Comparison of ENCODE assay signal across 8 mouse cellular contexts in the genomic region with DNA sequence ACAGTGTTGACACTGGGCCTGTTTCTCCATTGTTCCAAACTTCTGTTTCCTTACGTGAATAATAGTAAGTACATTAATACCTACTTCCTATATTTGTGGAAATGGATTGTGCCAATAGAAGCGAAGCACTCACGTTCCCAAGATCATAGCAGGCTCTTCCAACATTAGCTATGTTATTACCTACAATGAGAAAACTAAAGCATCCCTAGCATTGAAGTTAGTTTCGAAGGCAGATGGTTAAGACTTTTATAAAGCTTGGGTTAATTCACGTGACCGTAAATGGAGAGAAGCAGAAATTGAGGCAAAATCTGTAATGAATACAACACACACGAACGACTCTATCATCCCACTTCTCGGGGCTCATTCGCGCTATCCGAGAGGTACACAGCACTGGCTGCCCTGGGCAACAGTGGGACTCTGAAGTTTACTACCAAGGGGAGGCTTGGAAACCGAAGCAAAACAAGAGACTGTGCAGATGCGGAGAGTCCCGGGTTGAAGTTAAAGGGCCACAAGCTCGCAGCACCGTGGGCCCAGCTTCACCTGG. TPM values are rescaled to one million over a fixed set of nuclear protein-coding genes. Genes with fewer than 3 reads are reported as not detected.
DNase-seq lines count a peak whose midpoint lies in the region; ATAC-seq and TF ChIP-seq lines count a peak whose summit lies in the region.

No protein-coding gene starts in this region.

- no peaks in the 10 kb centered on the region for H3K9me3 ChIP-seq in hindbrain, embryonic 16.5 days (ENCODE audit: control insufficient read depth, low read length)
- no peaks in the 10 kb centered on the region for H3K9me3 ChIP-seq in midbrain, embryonic 10.5 days (replicated peaks)

- peak overlapping the region; percentile 92 for H3K27ac ChIP-seq in liver, adult 2 months (replicated peaks; ENCODE audit: insufficient read depth, low read depth, low read length)
- peak overlapping the region; percentile 89 for H3K27ac ChIP-seq in hindbrain, embryonic 16.5 days (ENCODE audit: low read depth, low read length)
- H3K27ac ChIP-seq in midbrain, embryonic 10.5 days (replicated peaks): peak overlapping the region; percentile 96

- H3K4me2 ChIP-seq in hindbrain, embryonic 16.5 days (ENCODE audit: low read length): peak overlapping the region; percentile 74

- H3K9ac ChIP-seq in liver, adult 2 months (ENCODE audit: low read depth, low read length): peak overlapping the region; percentile 95
- peak overlapping the region; percentile 97 for H3K9ac ChIP-seq in hindbrain, embryonic 16.5 days (ENCODE audit: low read depth, low read length)

- ATAC-seq in hindbrain, embryonic 16.5 days: peak; percentile 80

- H3K4me1 ChIP-seq in liver, adult 2 months (ENCODE audit: control insufficient read depth, insufficient read depth, low read length): peaks cover 10% of the 10 kb centered on the region
- peaks cover 10% of the 10 kb centered on the region for H3K4me1 ChIP-seq in hindbrain, embryonic 16.5 days (ENCODE audit: control insufficient read depth, insufficient read depth, low read depth, low read length)
- peaks cover 15% of the 10 kb centered on the region for H3K4me1 ChIP-seq in midbrain, embryonic 10.5 days

- peaks cover 12% of the 10 kb centered on the region; the same call in 1 of the 2 replicates for H3K79me2 ChIP-seq in liver, adult 2 months (ENCODE audit: control insufficient read depth, insufficient read depth, low read length)

- TF ChIP-seq CTCF in liver, adult 2 months (IDR thresholded peaks at IDR 0.05; ENCODE audit: low read depth, low read length): no peak

- peak overlapping the region; percentile 75 for H3K4me3 ChIP-seq in liver, adult 2 months (ENCODE audit: insufficient read depth, low read depth, low read length)
- H3K4me3 ChIP-seq in hindbrain, embryonic 16.5 days (ENCODE audit: low read length): peak overlapping the region; percentile 94
- H3K4me3 ChIP-seq in midbrain, embryonic 10.5 days: peak overlapping the region; percentile 94

- no peak for TF ChIP-seq POLR2A in liver, adult 2 months (IDR thresholded peaks at IDR 0.05; ENCODE audit: extremely low read depth, insufficient read depth, low read length)

- no peaks in the 10 kb centered on the region for H3K27me3 ChIP-seq in liver, adult 2 months (ENCODE audit: control insufficient read depth, insufficient read depth, low read length)
- no peaks in the 10 kb centered on the region for H3K27me3 ChIP-seq in hindbrain, embryonic 16.5 days (replicated peaks; ENCODE audit: control insufficient read depth, insufficient read depth, low read length)
- no peaks in the 10 kb centered on the region for H3K27me3 ChIP-seq in midbrain, embryonic 10.5 days (ENCODE audit: low read depth, poor library complexity, severe bottlenecking)

- H3K36me3 ChIP-seq in liver, adult 2 months (ENCODE audit: control insufficient read depth, insufficient read depth, low read length): no peaks in the 10 kb centered on the region
- H3K36me3 ChIP-seq in hindbrain, embryonic 16.5 days (ENCODE audit: control insufficient read depth, insufficient read depth, low read length): no peaks in the 10 kb centered on the region
- peaks cover 20% of the 10 kb centered on the region for H3K36me3 ChIP-seq in midbrain, embryonic 10.5 days

- under 1% methylated on average over 17 of the region's 17 CpGs for WGBS in liver, adult 2 months
- WGBS in hindbrain, embryonic 16.5 days: 5% methylated on average over 17 of the region's 17 CpGs
- WGBS in midbrain, embryonic 10.5 days: 7% methylated on average over 17 of the region's 17 CpGs

- peak; percentile 55 for DNase-seq in liver, adult 2 months (ENCODE audit: extremely low read depth, low read depth, low spot score)
- DNase-seq in liver: no peak
- peak; percentile 32 for DNase-seq in embryo, embryonic 11.5 days (ENCODE audit: low read depth, low spot score)
- no peak for DNase-seq in midbrain, embryonic 10.5 days (ENCODE audit: low spot score)
- DNase-seq in urinary bladder, postnatal 4 days (ENCODE audit: low spot score in 2 of 2): no peak
- DNase-seq in layer of hippocampus, adult 18-20 months (ENCODE audit: low spot score in 2 of 2): no peak
- no peak for DNase-seq in gastrocnemius, postnatal 25 days

RNA-seq across cellular contexts. Expression of a gene that starts 0.7 kb away (rescaled TPM):
- 45.6 and 49.2 TPM in 2 replicates for total RNA-seq in liver, adult 2 months (2014; rRNA removed)
- 15.2 and 16.9 TPM in 2 replicates for polyA plus RNA-seq in liver, adult 2 months (2012; rRNA removed)
- 123 and 131 TPM in 2 replicates for polyA plus RNA-seq in hindbrain, embryonic 16.5 days (2015; fragmentation: Nextera tagmentation; extraction: Ambion mirVana)
- polyA plus RNA-seq in midbrain, embryonic 10.5 days (2016; fragmentation: Nextera tagmentation; extraction: Ambion mirVana): 229 and 237 TPM in 2 replicates
- 10 to 100 TPM; 41.8 to 43.4 TPM for total RNA-seq in layer of hippocampus, adult 18-20 months (2021)
- total RNA-seq in gastrocnemius, postnatal 25 days (2021): 10 to 100 TPM; 60.3 TPM

Comparison
In these comparisons a context has a peak if more than half of its experiments do, and no peak if none do; other contexts are left out.
1. DNase-seq: peak in liver, adult 2 months (single experiment) and embryo, embryonic 11.5 days (single experiment); none in liver (single experiment), midbrain, embryonic 10.5 days (single experiment), urinary bladder, postnatal 4 days (0 of 2), layer of hippocampus, adult 18-20 months (0 of 2) and gastrocnemius, postnatal 25 days (single experiment).
2. Peak in every context shown above with its lines, with median percentiles within 50 percentile points of each other: H3K27ac ChIP-seq and H3K4me3 ChIP-seq.